Mouse (Mus musculus): ENCODE measurements around the gene Fbxl17.

Gene Fbxl17

DNA sequence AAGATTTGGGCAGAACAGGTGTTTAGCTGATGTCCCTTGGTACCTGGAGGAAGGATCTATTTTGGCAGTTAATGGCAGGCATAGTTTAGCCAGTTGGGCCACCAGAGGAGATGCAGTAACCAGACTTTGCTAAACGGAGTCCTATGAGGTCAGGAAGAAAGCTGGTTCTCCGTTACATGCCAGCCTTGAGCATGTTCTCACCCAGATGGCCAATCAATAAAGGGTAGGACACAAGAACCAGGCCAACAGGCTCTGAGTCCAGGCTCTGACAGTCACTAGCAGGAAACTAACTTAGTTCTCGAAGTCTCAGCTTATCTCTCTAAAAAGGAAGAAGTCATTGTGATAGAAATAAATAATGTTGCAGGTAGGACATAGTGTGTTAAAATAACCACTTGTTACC, 341.4 kb downstream of the Fbxl17 start:
- DNase-seq = no peak

DNA sequence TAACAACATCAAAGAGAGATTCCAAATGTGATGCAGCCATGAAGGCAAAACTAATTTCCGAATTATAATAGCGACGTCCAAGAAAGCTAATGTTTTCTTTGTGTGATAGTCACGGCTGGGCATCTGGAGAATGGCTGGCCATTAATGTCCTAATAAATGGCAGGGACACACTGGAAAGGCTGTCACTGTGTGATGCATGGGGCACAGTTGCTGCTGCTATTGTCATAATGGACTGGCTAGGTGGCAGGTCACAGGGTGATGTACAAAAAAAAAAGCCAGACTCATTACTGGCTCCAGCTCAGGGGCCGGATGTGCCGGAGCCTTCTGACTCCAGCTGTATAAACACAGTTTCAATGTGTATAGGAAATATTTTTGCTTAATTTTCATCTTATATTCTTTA, 341.9 kb downstream of the Fbxl17 start:
- no peak for DNase-seq

DNA sequence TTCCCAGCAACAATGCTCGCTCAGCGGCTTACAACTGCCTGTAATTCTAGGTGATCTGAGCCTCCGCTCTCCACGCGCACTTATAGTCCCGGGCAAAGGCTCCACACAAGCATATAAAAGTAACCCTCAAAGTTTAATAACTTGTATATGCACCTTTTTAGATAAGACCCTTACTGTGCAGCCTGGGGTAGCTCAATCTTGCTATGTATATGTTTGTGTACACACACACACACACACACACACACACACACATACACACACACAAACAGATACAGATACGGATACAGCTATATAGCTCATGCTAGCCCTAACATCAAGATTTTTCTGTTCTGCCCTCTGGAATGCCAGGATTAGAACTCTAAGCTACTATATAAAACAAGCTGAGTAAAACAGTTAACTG, 342.8 kb downstream of the Fbxl17 start:
- DNase-seq = no peak

DNA sequence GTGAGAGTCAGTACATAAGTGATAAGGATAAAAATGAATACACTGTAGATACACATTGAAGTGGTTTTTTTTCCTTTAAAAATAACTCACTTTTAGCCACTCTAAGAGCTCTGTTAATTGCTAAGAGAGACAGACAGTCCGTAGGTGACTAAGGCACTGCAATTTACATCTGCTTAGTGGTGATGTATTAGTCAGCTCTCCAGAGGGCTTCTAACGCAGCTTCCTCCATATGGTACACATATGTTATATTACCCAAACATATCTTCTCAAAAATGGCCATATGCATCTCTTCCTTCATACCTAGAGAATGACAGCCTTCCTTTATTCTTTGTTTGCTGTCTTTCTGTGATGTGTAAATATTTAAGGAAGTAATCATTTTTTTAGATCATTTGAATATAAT, 353.3 kb downstream of the Fbxl17 start:
- no peak for DNase-seq

DNA sequence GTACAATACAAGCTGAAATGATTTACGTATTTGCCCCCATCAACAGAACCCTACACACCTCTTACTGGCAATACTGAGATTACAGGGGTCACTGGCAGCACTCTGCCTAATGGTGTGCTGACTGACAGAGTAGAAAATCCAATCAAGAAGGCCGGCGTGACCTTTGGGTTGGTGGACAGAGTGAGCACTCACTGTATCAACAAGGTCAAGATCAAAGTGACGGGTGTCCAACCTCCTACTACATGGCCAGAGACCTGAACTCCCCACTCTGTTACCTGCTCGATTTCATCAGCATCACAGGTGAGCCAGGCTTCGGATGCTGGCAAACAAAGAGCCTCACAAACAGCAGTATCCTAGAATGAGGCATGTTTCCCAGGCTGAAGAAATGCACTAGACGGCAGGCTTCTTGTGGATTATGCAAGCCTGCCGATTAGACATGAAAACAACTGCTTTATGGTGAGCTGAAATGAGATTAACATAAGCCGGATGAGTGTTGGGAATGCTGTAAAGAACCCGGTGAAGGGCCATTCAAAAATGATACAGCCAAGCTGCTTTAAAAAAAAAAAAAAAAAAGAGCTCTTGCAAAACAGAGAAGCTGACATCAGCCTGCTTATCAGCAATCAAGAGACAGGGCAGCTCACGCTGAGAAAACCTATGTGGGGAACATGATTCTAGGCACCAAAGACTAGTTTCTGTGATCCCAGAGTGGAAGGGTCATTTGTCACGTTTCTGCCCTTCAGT, 353.9 kb downstream of the Fbxl17 start:
- no peak for DNase-seq

DNA sequence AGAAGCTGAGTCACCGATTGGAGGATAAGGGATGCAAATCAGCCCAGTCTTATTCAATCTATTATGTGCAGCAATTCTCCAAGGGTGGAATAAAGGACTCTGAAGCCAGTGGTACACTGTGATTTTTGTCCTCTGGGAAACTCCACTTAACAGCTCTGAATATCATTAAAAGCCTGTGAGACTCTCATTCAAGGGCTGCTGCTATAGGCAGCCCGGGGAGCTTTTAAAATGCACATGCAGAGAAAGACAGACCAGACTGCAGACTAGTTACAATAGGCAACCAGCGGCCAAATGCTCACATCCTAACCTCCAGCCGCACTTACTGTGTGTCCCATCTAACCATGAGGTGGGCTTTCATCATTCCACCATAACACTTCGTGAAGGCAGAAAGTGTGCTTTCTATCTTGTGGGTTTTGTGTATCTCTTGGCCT, 354.5 kb downstream of the Fbxl17 start:
- no peak for DNase-seq

DNA sequence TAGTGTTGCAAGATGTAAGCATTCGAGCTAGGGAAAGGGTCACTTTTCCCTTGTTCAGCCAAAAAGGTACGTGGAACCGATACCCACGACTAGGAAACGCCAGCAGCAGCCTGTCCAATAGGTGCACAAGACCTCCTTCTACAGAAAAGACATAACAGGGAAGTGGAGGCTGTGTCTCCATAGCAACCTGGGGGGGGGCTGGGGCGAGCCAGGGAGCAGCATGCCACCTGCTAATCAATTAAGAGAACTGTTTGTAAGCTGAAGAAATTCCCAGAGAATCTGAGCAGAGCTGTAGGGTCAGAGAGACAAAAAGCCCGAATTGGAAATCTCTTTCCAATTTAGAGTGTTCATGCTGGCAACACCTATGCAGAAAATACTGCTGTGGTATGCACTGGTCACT, 356.0 kb downstream of the Fbxl17 start:
- DNase-seq = no peak

DNA sequence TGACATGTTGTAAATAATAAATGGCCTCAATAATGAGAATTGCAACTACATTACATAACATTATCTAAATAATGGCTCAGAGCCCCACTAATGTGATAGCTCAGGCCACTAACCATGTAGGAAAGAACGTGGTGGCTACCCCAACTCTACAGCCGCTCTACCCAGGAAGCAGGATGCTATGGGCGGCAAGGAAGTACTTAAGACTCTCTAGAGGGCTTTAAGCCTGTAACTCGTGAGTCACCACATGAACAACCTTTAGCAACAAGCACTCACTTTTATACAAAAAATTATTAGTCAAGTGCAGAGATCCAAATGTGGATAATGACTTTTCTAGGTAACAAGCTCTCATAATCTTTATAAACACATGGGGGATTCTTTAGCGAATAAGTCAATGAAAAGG, 365.0 kb downstream of the Fbxl17 start:
- no peak for DNase-seq

DNA sequence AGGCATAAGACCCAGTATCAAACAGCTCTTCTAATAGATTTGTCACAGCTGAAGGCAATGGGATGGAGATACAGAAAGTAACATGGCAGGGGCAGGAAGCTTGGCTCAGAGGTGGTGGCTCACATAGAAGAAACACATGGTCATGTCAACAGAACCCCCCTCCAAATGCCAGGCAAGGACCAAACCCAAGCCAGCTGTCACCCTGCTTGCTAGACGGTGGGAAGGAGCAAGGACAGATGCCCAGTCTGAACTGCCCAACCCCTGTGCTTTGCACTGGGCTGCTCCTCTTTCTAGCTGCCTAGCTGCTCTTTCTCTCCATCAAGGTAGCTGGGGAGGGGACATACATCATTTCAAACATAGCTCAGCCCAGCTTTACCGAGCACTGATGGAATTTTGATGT, 377.4 kb downstream of the Fbxl17 start:
- no peak for DNase-seq

DNA sequence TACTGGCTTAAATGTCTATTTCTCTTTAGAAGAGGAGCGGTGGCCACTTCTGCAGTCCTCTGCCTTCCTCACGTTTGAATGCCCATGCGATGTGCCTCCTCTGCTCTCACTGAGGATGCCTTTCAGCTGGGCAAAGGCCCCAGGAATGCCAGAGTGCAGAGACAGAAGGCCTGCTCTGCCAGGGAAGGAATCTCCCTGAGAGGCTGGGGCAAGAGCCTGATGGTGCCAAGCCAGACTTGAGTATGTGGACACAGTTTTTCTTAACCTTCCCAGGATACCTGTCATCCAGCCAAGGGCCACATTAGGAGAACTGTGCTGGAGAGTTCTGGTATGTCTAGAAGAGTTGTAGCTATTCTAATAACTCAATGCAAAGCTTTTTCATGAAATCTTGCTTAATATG, 380.1 kb downstream of the Fbxl17 start:
- DNase-seq = peak; percentile 39 to 73

DNA sequence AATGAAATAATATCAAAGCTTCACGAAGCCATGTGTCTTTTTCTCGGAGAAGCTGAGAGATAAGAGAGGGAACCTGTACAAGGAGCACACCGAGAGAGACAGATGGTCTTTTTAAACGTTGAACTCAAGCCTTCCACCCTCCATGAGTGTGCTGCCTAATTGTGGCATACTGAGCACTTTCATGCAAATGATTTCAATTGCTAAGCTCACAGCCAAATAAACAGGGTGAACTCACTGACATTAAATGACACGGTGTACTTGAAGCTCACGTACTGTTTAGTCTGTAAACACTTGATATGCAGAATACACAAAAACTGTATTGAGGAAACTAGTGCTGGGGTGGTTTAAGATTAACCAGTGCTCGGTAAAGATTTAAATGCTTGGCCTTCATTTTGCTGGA, 380.7 kb downstream of the Fbxl17 start:
- DNase-seq = no peak

DNA sequence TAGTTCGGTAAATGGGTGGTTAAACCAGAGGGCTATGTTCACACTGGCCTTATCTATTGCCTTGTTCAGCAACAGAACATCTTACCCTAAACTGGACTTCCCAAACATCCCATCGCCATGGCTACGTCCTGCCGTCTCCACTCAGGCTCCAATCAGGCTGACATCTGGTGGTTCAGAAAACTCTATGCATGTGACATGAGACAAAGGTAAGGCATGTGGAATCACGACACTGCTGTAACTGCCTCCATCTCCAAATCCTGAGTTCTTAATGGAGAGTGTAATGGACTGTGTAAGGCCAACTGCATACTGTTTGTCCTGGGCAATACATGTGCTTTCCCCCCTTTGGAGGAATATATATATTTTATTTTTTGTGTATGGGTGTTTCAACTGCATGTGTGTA, 382.7 kb downstream of the Fbxl17 start:
- no peak for DNase-seq

DNA sequence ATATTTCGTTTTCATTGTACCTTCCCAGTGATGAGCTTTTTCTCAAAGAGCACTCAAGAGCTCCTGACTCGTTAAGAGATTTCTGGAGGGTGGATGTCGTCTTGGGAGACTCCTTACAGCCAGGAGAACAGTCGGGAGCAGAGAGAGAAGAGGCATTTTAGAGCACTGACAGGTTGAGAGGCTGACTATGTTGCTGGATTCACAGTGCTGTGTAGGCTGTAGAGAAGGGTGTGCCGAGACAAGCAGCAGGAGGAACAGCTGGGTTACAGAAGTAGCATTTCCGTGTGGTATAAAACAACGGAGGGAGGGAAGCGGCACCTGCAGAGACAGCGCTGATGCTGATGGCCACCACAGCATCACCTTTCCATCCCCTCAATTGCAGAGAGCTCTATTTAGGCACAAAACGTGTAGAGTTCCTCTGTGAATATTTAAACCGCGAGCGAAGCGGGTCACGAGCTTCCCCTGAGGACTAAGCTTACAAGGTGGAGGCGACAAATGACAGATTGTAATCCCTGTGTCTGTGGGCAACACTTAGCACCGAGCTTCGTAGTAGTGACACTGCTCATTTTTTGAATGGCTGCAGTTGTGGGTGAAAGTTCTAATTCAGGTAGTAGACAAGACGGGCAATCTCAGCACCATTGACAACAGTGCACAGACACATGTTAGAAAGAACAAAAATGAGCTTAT, 385.3 kb downstream of the Fbxl17 start:
- DNase-seq = no peak

DNA sequence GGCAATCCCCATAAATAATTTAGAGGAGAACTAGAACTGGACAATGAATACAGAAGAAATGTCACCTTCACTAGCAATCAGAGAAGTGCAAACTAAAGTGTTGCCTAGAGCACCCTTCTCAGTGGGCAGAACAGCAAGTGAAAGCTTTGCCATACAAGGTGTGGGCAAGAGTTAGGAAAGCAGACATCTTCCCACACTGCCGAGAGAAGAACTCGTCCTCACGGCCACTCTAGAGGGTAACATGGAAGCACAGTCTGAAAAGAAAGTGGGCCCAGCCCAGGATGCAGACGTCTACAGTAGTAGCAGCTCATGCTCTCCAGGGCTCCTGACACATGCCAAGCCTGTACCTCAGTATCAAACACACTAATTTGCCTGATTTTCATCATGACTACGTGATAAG, 387.0 kb downstream of the Fbxl17 start:
- no peak for DNase-seq

DNA sequence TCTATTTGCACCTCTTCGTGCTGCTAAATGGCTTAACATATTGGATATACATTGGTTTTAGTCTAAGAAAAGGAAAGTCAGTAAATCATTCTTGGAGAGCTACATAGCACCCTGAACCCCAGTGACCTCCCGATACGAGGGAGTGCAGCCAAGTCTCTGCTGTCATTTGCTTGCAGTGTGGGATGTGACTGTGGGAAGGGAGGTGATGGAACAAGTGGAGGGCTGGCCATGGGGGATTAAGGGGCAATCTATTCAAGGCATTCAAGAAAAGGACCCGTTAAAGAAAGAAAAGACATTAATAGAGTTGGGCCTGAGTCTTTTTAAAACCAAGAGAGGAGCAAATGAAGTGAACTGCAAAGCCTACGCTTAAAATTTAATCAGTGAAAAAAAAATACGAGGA, 388.8 kb downstream of the Fbxl17 start:
- no peak for DNase-seq

DNA sequence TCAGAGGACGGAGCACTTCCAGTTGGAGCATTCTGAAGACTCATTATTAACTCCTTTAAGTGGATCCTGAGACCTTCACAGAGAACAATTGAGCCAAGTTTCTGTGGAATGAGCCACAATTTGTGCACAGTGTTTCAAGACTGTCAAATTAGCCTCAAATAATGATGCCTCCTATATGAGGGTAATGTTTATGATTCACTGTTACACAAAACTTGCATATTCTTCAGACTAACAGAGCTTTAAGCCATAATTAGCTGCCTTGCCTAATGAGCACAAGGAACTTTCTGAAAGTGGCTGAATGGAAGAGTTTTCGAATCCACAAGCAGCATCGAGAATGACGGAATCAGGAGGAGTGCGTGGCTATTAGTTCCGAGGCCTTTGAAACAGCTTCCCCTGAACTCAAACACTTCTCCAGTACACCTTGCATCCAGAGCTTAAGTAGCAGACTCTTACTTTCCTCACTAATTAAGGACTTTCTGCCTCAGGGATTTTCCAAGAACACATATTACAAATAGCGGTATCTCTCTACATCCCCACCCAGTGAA, 389.5 kb downstream of the Fbxl17 start:
- no peak for DNase-seq

DNA sequence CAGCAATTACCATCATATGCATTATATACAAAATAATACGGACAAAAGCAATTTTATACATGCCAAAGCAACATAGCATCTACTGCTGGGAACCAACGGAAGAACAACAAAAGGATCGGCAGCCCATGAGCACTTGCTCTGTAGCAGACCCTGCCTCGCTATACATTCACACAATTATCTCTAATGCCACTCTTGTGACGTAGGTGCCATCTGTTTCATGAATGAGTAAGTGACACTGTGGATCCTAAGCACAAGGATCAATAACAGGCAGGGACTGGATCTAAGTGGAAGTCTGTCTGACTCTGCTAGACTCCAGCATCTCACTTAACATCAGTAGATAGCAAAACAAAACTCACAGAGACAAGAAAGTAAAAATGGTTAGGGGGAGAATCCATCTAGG, 391.8 kb downstream of the Fbxl17 start:
- DNase-seq = no peak

DNA sequence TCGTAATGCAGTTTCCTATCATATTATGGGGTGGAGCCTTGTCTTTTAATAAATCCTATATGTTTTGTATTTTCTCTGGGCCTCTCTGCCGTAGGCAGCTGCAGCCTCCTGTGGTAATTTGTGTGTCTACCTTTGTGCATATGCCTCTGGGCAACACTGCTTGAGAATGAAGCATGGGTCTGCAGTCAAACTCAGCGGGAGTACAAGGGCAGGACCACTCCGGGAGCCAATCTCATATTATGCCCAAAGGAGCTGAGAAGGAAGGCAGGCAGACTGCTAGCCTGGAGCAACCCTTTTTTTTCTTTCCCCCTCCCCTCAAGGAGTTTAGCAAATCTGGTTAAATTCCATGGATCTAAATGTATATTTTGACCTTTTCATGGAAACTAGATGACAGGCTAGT, 392.3 kb downstream of the Fbxl17 start:
- DNase-seq = no peak

DNA sequence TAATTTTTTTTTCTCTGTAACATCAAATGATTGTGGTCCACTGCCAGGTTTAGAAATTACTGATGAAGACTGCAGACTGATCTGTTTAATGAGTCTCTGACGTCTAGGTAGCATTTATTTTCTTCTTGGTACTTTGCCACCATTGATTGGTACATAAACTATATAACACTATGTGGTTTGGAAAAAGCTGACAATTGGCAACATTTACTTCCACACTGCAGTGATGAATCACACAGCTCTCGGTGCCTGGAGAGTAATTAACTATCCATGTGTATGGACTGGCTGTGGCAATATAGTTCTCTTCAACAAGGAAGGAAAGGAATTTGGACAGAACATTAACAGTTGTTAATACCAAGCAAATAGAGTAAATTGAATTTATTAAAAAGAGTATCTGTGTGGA, 404.3 kb downstream of the Fbxl17 start:
- DNase-seq = no peak

DNA sequence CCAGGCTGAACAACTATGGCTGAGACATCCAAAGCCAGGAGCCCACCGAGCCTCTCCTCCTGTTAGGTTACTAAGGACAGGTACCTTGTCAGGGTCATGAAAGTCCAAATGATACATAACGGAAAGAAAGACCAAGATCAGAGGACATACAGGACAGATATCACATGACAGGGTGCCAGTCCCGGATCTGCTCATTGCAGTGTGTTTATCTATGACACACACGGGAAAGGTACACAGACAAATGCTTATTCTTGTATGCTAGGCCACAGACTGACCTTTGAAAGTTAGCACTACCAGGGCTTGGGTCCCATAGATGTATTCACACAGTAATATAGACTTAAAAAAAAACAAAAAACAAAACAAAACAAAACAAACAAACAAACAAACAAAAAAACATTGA, 404.8 kb downstream of the Fbxl17 start:
- no peak for DNase-seq

DNA sequence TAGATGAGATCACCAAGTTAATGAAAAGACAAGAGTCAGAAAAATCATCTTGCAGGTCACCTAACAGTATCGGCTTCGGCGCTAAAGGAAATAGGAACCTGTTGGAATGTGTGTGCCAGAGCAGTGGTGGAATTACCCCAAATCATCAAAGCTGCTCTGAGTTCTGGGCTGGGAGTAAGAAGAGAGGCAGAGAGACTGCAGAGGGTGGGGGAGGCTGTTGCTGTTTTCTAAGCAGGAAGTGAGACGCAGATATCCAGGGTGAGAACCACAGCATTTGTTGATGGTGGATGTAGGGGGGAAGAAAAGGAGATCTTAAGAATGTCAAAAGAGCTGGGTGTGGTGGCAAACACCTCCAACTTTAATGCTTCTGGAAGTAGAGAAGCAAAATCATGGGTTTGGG, 406.6 kb downstream of the Fbxl17 start:
- DNase-seq = no peak

DNA sequence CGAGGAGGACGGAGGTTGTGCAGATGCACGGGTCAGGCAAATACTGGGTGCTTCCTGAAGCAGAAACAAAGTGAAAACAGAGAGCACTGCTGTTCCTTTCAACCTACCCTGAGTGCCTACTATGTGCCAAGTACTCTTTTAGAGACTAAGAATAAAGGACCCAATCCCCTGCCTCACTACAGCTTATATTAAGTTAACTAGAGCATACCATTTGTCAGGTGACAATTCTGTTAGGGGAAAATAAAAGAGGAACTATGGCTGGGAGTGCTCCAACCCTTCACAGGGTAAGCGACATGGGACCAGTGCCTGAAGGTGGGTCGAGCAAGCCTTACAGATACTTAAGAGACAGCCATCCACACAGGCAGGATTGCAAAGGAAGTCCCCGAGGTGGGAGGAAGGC, 407.0 kb downstream of the Fbxl17 start:
- no peak for DNase-seq

DNA sequence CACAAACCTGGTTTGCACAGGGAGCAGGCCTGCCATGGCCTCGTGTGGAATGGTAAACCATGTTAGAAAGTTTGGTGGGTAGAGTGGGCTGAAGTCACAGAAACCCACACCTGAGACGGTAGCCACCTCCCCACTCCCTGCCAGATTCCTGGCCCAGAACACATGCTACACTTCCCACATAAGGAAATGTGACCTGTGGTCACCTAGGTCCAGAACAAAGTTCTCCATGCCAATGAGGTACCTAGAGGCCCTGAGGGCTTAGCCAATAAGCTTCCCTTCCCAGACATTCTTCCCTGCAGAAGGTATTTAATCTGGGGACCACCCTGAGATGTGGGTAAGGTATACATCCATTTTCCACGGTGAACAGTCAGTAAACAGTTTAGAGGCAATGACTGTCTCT, 409.7 kb downstream of the Fbxl17 start:
- no peak for DNase-seq

DNA sequence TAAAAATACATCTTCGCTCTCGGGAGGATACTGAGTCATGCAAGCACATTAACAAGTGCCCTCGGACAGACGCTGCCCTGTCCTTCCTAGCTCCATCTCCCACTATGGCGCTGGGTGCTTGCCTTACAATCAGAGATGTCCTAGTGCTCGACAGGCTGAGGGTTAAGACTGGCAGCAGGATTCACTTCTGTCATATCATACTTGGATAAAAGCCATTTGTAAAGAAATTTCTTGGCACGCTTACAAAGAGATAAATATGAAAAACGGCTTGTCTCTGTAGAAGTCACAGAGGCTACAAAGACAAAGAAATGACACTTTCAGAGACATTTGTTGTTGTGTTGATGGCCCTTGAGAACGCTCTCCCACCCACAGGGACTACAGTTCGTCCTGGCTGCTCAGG, 412.6 kb downstream of the Fbxl17 start:
- DNase-seq = no peak

DNA sequence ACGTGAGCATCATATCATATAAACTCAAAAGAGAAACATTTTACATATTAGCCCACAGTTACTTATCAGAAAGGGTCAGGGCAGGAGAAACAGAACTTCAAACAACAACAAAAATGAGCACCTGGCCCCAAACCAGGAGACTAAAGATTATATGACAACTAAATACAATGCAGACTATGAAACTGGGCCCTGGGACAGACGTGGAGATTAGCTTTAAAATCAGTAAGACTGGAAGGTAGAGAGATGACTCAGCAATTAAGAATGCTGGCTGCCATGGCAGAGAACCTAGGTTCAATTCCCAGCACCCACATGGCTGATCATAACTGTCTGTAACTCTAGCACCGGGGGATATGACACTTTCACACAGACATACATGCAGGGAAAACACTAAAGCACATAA, 413.3 kb downstream of the Fbxl17 start:
- no peak for DNase-seq

Measured in lung, postnatal 4 days (tissue).